In the genomic region with DNA sequence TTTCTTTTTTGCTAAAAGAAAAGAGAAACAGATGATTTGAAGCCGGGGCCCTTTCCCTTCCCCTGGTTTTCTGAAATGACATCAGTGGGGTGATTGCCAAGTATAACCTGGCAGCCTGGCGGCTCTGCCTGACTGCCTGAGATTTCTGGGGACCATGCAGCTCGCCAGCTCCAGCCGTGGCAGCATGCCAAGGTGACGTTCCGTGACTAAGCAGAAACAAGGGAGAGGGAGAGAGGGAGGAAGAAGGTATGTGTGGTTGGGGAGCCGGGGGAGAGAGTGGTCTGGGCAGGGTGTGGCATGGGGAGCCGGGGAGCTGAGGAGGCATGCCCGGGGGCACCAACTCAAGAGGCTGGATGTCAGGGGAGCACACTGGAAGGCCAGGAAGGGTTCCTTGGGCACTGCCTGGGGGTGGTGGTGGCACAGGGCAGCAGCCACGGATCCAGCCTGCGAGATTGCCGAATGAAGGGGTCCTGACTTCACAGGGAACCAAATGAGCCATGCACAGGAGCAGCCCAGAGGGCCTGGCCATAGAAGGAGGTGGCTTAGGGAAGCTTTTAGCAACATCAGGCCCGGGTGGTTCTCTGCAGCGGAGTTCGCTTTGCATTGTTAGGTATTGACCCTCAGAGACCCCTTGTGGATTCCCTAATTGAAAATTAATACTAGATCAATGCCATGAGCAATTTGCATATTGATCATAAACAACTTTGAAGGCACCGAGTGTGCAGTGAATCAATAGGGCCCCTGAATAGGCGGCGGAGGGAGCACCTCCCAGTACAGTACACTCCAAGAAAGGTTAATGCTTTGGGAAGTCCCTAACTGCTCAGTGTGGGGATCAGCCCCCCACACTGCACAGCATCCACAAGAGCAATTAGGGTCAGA, we compare ENCODE assay signal across 9 mouse cellular contexts.
DNase-seq lines count a peak whose midpoint lies in the region; ATAC-seq and TF ChIP-seq lines count a peak whose summit lies in the region.
"Had no signal": no experiment of that assay in that cellular context is flagged by ENCODE, and none has a peak within 500 bp of the region (broad histone marks: within the 10 kb centered on the region; RNA-seq: fewer than 3 reads in every experiment).

No protein-coding gene starts in this region.

- DNase-seq in thymus, adult 2 months, result peak; percentile 41
- no peak for DNase-seq in thymus, postnatal 0 days (ENCODE audit: low spot score)
- peak; percentile 78 for DNase-seq in heart, postnatal 0 days (ENCODE audit: low spot score)
- DNase-seq in kidney, postnatal 36 days, result peak; percentile 81 to 90
- peak; percentile 46 for DNase-seq in retina, postnatal 7 days (ENCODE audit: low read depth, low spot score)

- H3K9ac ChIP-seq in forebrain, embryonic 15.5 days (replicated peaks), result no peak overlapping the region
- H3K9ac ChIP-seq in heart, postnatal 0 days (replicated peaks; ENCODE audit: low read depth, low read length), result no peak overlapping the region
- H3K9ac ChIP-seq in lung, embryonic 15.5 days, result no peak overlapping the region
- H3K9ac ChIP-seq: liver, embryonic 14.5 days had no signal

- no peaks in the 10 kb centered on the region for H3K9me3 ChIP-seq in forebrain, embryonic 15.5 days
- H3K9me3 ChIP-seq in heart, postnatal 0 days (replicated peaks; ENCODE audit: control insufficient read depth, low read length), result no peaks in the 10 kb centered on the region
- H3K9me3 ChIP-seq in lung, embryonic 15.5 days, result no peaks in the 10 kb centered on the region

- no peaks in the 10 kb centered on the region for H3K27me3 ChIP-seq in thymus, adult 2 months (ENCODE audit: control insufficient read depth, insufficient read depth, low read length)
- H3K27me3 ChIP-seq in forebrain, embryonic 15.5 days, result no peaks in the 10 kb centered on the region
- H3K27me3 ChIP-seq in heart, postnatal 0 days (ENCODE audit: control insufficient read depth, insufficient read depth, low read length), result no peaks in the 10 kb centered on the region
- no peaks in the 10 kb centered on the region for H3K27me3 ChIP-seq in lung, embryonic 15.5 days

- TF ChIP-seq POLR2A in thymus, adult 2 months (IDR thresholded peaks at IDR 0.05; ENCODE audit: control insufficient read depth, extremely low read depth, insufficient read depth, low read length, poor library complexity), result no peak

- H3K4me2 ChIP-seq in forebrain, embryonic 15.5 days (replicated peaks), result peak overlapping the region; percentile 24
- H3K4me2 ChIP-seq in heart, postnatal 0 days (ENCODE audit: low read depth, low read length), result peak overlapping the region; percentile 37
- H3K4me2 ChIP-seq in lung, embryonic 15.5 days, result peak overlapping the region; percentile 17; the same call in 1 of the 2 replicates

- TF ChIP-seq CTCF in thymus, adult 2 months (IDR thresholded peaks at IDR 0.05; ENCODE audit: borderline replicate concordance, control insufficient read depth, extremely low read depth, insufficient read depth, low read length, poor library complexity), result no peak
- no peak for TF ChIP-seq CTCF in heart, postnatal 0 days (IDR thresholded peaks at IDR 0.05; ENCODE audit: low read depth)

- H3K36me3 ChIP-seq in thymus, adult 2 months (ENCODE audit: control insufficient read depth, insufficient read depth, low read length), result no peaks in the 10 kb centered on the region
- no peaks in the 10 kb centered on the region for H3K36me3 ChIP-seq in forebrain, embryonic 15.5 days
- H3K36me3 ChIP-seq in heart, postnatal 0 days (replicated peaks; ENCODE audit: control insufficient read depth, insufficient read depth, low read length), result no peaks in the 10 kb centered on the region
- H3K36me3 ChIP-seq in lung, embryonic 15.5 days, result no peaks in the 10 kb centered on the region

- no peak overlapping the region for H3K4me3 ChIP-seq in thymus, adult 2 months (ENCODE audit: control insufficient read depth, insufficient read depth, low read length)
- H3K4me3 ChIP-seq in forebrain, embryonic 15.5 days, result no peak overlapping the region
- H3K4me3 ChIP-seq in heart, postnatal 0 days (ENCODE audit: low read depth, low read length), result no peak overlapping the region
- H3K4me3 ChIP-seq in lung, embryonic 15.5 days, result no peak overlapping the region

- TF ChIP-seq EP300 in heart, postnatal 0 days (IDR thresholded peaks at IDR 0.05; ENCODE audit: low read depth), result no peak

- peak; percentile 33 for ATAC-seq in forebrain, embryonic 15.5 days (replicated peaks)
- peak; percentile 71 for ATAC-seq in heart, postnatal 0 days (ENCODE audit: insufficient read depth, low read depth)
- ATAC-seq in lung, embryonic 15.5 days (ENCODE audit: borderline replicate concordance, extremely low read depth, low FRiP score, low TSS enrichment), result peak; percentile 27; the same call in 1 of the 2 replicates
- ATAC-seq in monocyte, adult 5-6 weeks (replicated peaks; ENCODE audit: insufficient number of reproducible peaks, low FRiP score, low TSS enrichment, poor library complexity, severe bottlenecking), result no peak

- WGBS in thymus, adult 2 months, result 41% methylated on average over 18 of the region's 18 CpGs
- 19% methylated on average over 18 of the region's 18 CpGs for WGBS in forebrain, embryonic 15.5 days
- 35% methylated on average over 18 of the region's 18 CpGs for WGBS in heart, postnatal 0 days
- 36% methylated on average over 18 of the region's 18 CpGs for WGBS in lung, embryonic 15.5 days

- H3K27ac ChIP-seq in thymus, adult 2 months (ENCODE audit: control insufficient read depth, insufficient read depth, low read length), result no peak overlapping the region
- no peak overlapping the region for H3K27ac ChIP-seq in forebrain, embryonic 15.5 days (replicated peaks)
- peak overlapping the region; percentile 41 for H3K27ac ChIP-seq in heart, postnatal 0 days (ENCODE audit: low read depth)
- H3K27ac ChIP-seq in lung, embryonic 15.5 days, result peak overlapping the region; percentile 90
- H3K27ac ChIP-seq: liver, embryonic 14.5 days had no signal

- H3K4me1 ChIP-seq in thymus, adult 2 months (replicated peaks; ENCODE audit: control insufficient read depth, insufficient read depth, low read length), result peaks cover 49% of the 10 kb centered on the region
- H3K4me1 ChIP-seq in forebrain, embryonic 15.5 days, result peaks cover 39% of the 10 kb centered on the region
- H3K4me1 ChIP-seq in heart, postnatal 0 days (ENCODE audit: control insufficient read depth, insufficient read depth), result peaks cover 34% of the 10 kb centered on the region
- H3K4me1 ChIP-seq in lung, embryonic 15.5 days, result peaks cover 67% of the 10 kb centered on the region

Comparison
In these comparisons a context has a peak if more than half of its experiments do, and no peak if none do; other contexts are left out.
1. H3K27ac ChIP-seq: peak in heart, postnatal 0 days (single experiment) and lung, embryonic 15.5 days (single experiment); none in thymus, adult 2 months (single experiment) and forebrain, embryonic 15.5 days (single experiment).
2. Peak in every context shown above with its lines, with median percentiles within 50 percentile points of each other: H3K4me2 ChIP-seq.